Mouse (Mus musculus): ENCODE data around the gene Mstn. TPM values are rescaled to one million over a fixed set of nuclear protein-coding genes. Genes with fewer than 3 reads are reported as not detected.

Mstn gene
- total RNA-seq, 1 experiment, result not detected

- TF ChIP-seq MAFK (IDR thresholded peaks at IDR 0.05; ENCODE audit: insufficient read depth, low read depth, low read length), result no peak
- no peak for TF ChIP-seq HCFC1 (IDR thresholded peaks at IDR 0.05; ENCODE audit: borderline replicate concordance, insufficient read depth, low read length)
- peak; percentile 68; the same call in 1 of the 2 replicates for TF ChIP-seq ZC3H11A (IDR thresholded peaks at IDR 0.05; ENCODE audit: borderline replicate concordance, low read depth, low read length)
- TF ChIP-seq ZNF384 (IDR thresholded peaks at IDR 0.05; ENCODE audit: low read depth, low read length), result no peak
- no peak for TF ChIP-seq CHD2 (IDR thresholded peaks at IDR 0.05; ENCODE audit: low read depth, low read length)
- in situ Hi-C loops (cut with MboI; ENCODE audit: low sequenced_read_pairs in 2 of 2, unreplicated experiment in 2 of 2), result no loop called here
- no peak overlapping the region for H3K27ac ChIP-seq (ENCODE audit: insufficient read depth, low read depth, low read length, poor library complexity, severe bottlenecking)
- H3K4me1 ChIP-seq (ENCODE audit: control insufficient read depth in 2 of 2, insufficient read depth in 2 of 2, low read length in 2 of 2, poor library complexity in 1 of 2), result no peaks in the 10 kb centered on the region
- DNase-seq (ENCODE audit: low read depth, low spot score), result peak; percentile 40
- H3K9ac ChIP-seq (ENCODE audit: insufficient read depth, low read depth, low read length, poor library complexity, severe bottlenecking), result no peak overlapping the region
- H3K9me3 ChIP-seq (ENCODE audit: control insufficient read depth, insufficient read depth, low read depth, low read length), result no peaks in the 10 kb centered on the region
- no peaks in the 10 kb centered on the region for H3K36me3 ChIP-seq (ENCODE audit: control insufficient read depth, insufficient read depth, low read length, poor library complexity, severe bottlenecking)
- no peak overlapping the region for H3K4me3 ChIP-seq (ENCODE audit: insufficient read depth in 1 of 2, low read depth in 1 of 2, low read length in 2 of 2, poor library complexity in 1 of 2, severe bottlenecking in 1 of 2)
Measured at GRCm38 (mm10) chr1:53053087-53054022, 8.1 kb upstream of the Mstn start.

- in situ Hi-C loops (cut with MboI; ENCODE audit: low sequenced_read_pairs in 2 of 2, unreplicated experiment in 2 of 2), result no loop called here
- TF ChIP-seq HCFC1 (IDR thresholded peaks at IDR 0.05; ENCODE audit: borderline replicate concordance, insufficient read depth, low read length) (no peak), CHD2 (IDR thresholded peaks at IDR 0.05; ENCODE audit: low read depth, low read length) (no peak)
- no peak overlapping the region for H3K9ac ChIP-seq (ENCODE audit: insufficient read depth, low read depth, low read length, poor library complexity, severe bottlenecking)
- H3K4me3 ChIP-seq (ENCODE audit: insufficient read depth in 1 of 2, low read depth in 1 of 2, low read length in 2 of 2, poor library complexity in 1 of 2, severe bottlenecking in 1 of 2), result no peak overlapping the region
- DNase-seq (ENCODE audit: low read depth, low spot score), result no peak
- H3K27ac ChIP-seq (ENCODE audit: insufficient read depth, low read depth, low read length, poor library complexity, severe bottlenecking), result no peak overlapping the region
- no peaks in the 10 kb centered on the region for H3K4me1 ChIP-seq (ENCODE audit: control insufficient read depth in 2 of 2, insufficient read depth in 2 of 2, low read length in 2 of 2, poor library complexity in 1 of 2)
- H3K9me3 ChIP-seq (ENCODE audit: control insufficient read depth, insufficient read depth, low read depth, low read length), result no peaks in the 10 kb centered on the region
- no peaks in the 10 kb centered on the region for H3K36me3 ChIP-seq (ENCODE audit: control insufficient read depth, insufficient read depth, low read length, poor library complexity, severe bottlenecking)
Measured at GRCm38 (mm10) chr1:53059106-53059505, 2.3 kb upstream of the Mstn start.

- no peak overlapping the region for H3K27ac ChIP-seq (ENCODE audit: insufficient read depth, low read depth, low read length, poor library complexity, severe bottlenecking)
- no peaks in the 10 kb centered on the region for H3K9me3 ChIP-seq (ENCODE audit: control insufficient read depth, insufficient read depth, low read depth, low read length)
- H3K4me3 ChIP-seq (ENCODE audit: insufficient read depth in 1 of 2, low read depth in 1 of 2, low read length in 2 of 2, poor library complexity in 1 of 2, severe bottlenecking in 1 of 2), result no peak overlapping the region
- H3K36me3 ChIP-seq (ENCODE audit: control insufficient read depth, insufficient read depth, low read length, poor library complexity, severe bottlenecking), result no peaks in the 10 kb centered on the region
- TF ChIP-seq HCFC1 (IDR thresholded peaks at IDR 0.05; ENCODE audit: borderline replicate concordance, insufficient read depth, low read length) (no peak), MAFK (IDR thresholded peaks at IDR 0.05; ENCODE audit: insufficient read depth, low read depth, low read length) (no peak), ZNF384 (IDR thresholded peaks at IDR 0.05; ENCODE audit: low read depth, low read length) (no peak), CHD2 (IDR thresholded peaks at IDR 0.05; ENCODE audit: low read depth, low read length) (no peak), ZC3H11A (IDR thresholded peaks at IDR 0.05; ENCODE audit: borderline replicate concordance, low read depth, low read length) (no peak)
- H3K4me1 ChIP-seq (ENCODE audit: control insufficient read depth in 2 of 2, insufficient read depth in 2 of 2, low read length in 2 of 2, poor library complexity in 1 of 2), result no peaks in the 10 kb centered on the region
- H3K9ac ChIP-seq (ENCODE audit: insufficient read depth, low read depth, low read length, poor library complexity, severe bottlenecking), result no peak overlapping the region
- DNase-seq (ENCODE audit: low read depth, low spot score), result no peak
- in situ Hi-C loops (cut with MboI; ENCODE audit: low sequenced_read_pairs in 2 of 2, unreplicated experiment in 2 of 2), result no loop called here
Measured at GRCm38 (mm10) chr1:53060499-53060898, 941 bp upstream of the Mstn start.

GRCm38 (mm10) chr1:53061871-53062608, 600 bp downstream of the Mstn start:
- Histone ChIP-seq H3K27ac (ENCODE audit: insufficient read depth, low read depth, low read length, poor library complexity, severe bottlenecking) (no peak overlapping the region), H3K9ac (ENCODE audit: insufficient read depth, low read depth, low read length, poor library complexity, severe bottlenecking) (no peak overlapping the region), H3K9me3 (ENCODE audit: control insufficient read depth, insufficient read depth, low read depth, low read length) (no peaks in the 10 kb centered on the region), H3K4me3 (ENCODE audit: insufficient read depth in 1 of 2, low read depth in 1 of 2, low read length in 2 of 2, poor library complexity in 1 of 2, severe bottlenecking in 1 of 2) (no peak overlapping the region), H3K36me3 (ENCODE audit: control insufficient read depth, insufficient read depth, low read length, poor library complexity, severe bottlenecking) (no peaks in the 10 kb centered on the region), H3K4me1 (ENCODE audit: control insufficient read depth in 2 of 2, insufficient read depth in 2 of 2, low read length in 2 of 2, poor library complexity in 1 of 2) (no peaks in the 10 kb centered on the region)
- no peak for TF ChIP-seq ZC3H11A (IDR thresholded peaks at IDR 0.05; ENCODE audit: borderline replicate concordance, low read depth, low read length)
- no peak for TF ChIP-seq HCFC1 (IDR thresholded peaks at IDR 0.05; ENCODE audit: borderline replicate concordance, insufficient read depth, low read length)
- no peak for TF ChIP-seq CHD2 (IDR thresholded peaks at IDR 0.05; ENCODE audit: low read depth, low read length)
- no peak for TF ChIP-seq ZNF384 (IDR thresholded peaks at IDR 0.05; ENCODE audit: low read depth, low read length)
- TF ChIP-seq MAFK (IDR thresholded peaks at IDR 0.05; ENCODE audit: insufficient read depth, low read depth, low read length), result no peak
- no peak for DNase-seq (ENCODE audit: low read depth, low spot score)
- in situ Hi-C loops (cut with MboI; ENCODE audit: low sequenced_read_pairs in 2 of 2, unreplicated experiment in 2 of 2), result no loop called here
